Mouse (Mus musculus): Measurements from ENCODE around the gene Adrb1. TPM values are rescaled to one million over a fixed set of nuclear protein-coding genes. Genes with fewer than 3 reads are reported as not detected.
"Not testable (repeated sequence)": the region's sequence is repeated elsewhere in the genome, so short reads cannot be mapped to it uniquely, and the experiment has no call there.

Gene Adrb1
- polyA plus RNA-seq, 1 experiment from 2014 or later = 0.34 TPM

DNA sequence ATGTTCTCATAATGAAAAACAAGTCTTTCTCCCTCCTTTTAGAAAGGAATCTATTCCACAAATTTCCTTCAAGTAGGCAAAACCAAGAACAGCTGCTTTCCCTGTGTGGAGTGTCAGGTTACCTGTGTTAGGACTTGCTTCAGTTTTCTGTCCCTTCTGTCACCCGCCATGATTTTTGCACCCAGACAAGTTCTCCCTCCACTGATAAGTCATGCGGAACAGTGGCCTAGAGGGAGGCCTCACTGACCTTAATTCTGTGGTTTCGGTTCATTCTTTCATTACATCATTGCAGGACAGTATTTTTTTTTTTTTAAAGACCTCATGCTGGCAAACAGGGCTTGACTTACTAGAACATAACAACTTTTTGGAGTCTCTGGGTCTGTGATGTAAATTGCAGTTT is 27.3 kb downstream of the Adrb1 start:
- no peak overlapping the region for H3K9ac ChIP-seq (ENCODE audit: low read depth, low read length)
- ATAC-seq (replicated peaks; ENCODE audit: low FRiP score) = no peak
- no peaks in the 10 kb centered on the region for H3K36me3 ChIP-seq (ENCODE audit: control insufficient read depth, insufficient read depth, low read length)
- H3K27ac ChIP-seq (ENCODE audit: low read depth, low read length) = no peak overlapping the region
- no peaks in the 10 kb centered on the region for H3K9me3 ChIP-seq (ENCODE audit: control insufficient read depth, low read length)
- no peak overlapping the region for H3K4me3 ChIP-seq (ENCODE audit: low read depth, low read length)
- WGBS = 46% methylated on average over 3 of the region's 3 CpGs
- no peaks in the 10 kb centered on the region for H3K4me1 ChIP-seq (replicated peaks; ENCODE audit: control insufficient read depth, insufficient read depth, low read length)
- no peak for DNase-seq (ENCODE audit: low spot score)
- H3K27me3 ChIP-seq (replicated peaks; ENCODE audit: control insufficient read depth, insufficient read depth, low read length) = no peaks in the 10 kb centered on the region
- no peak overlapping the region for H3K4me2 ChIP-seq

- DNase-seq (ENCODE audit: low spot score) (no peak), ATAC-seq (replicated peaks; ENCODE audit: low FRiP score) (no peak)
- Histone ChIP-seq H3K4me1 (replicated peaks; ENCODE audit: control insufficient read depth, insufficient read depth, low read length) (no peaks in the 10 kb centered on the region), H3K4me2 (no peak overlapping the region), H3K36me3 (ENCODE audit: control insufficient read depth, insufficient read depth, low read length) (no peaks in the 10 kb centered on the region), H3K9ac (ENCODE audit: low read depth, low read length) (no peak overlapping the region), H3K4me3 (ENCODE audit: low read depth, low read length) (no peak overlapping the region), H3K27ac (ENCODE audit: low read depth, low read length) (no peak overlapping the region), H3K27me3 (replicated peaks; ENCODE audit: control insufficient read depth, insufficient read depth, low read length) (no peaks in the 10 kb centered on the region), H3K9me3 (ENCODE audit: control insufficient read depth, low read length) (no peaks in the 10 kb centered on the region)
- 48% methylated on average over 4 of the region's 4 CpGs for WGBS
Observed at GRCm38 (mm10) chr19:56750709-56751108, 28.7 kb downstream of the Adrb1 start.

- WGBS = 92% methylated on average over 2 of the region's 2 CpGs
- not testable (repeated sequence) for H3K36me3 ChIP-seq (ENCODE audit: control insufficient read depth, insufficient read depth, low read length); H3K4me3 ChIP-seq (ENCODE audit: low read depth, low read length); H3K4me2 ChIP-seq; H3K4me1 ChIP-seq (replicated peaks; ENCODE audit: control insufficient read depth, insufficient read depth, low read length); H3K9me3 ChIP-seq (ENCODE audit: control insufficient read depth, low read length); ATAC-seq (replicated peaks; ENCODE audit: low FRiP score); H3K9ac ChIP-seq (ENCODE audit: low read depth, low read length); H3K27ac ChIP-seq (ENCODE audit: low read depth, low read length); H3K27me3 ChIP-seq (replicated peaks; ENCODE audit: control insufficient read depth, insufficient read depth, low read length); DNase-seq (ENCODE audit: low spot score)
Observed at GRCm38 (mm10) chr19:56754456-56754855, 32.5 kb downstream of the Adrb1 start.

GRCm38 (mm10) chr19:56756412-56756811 is 34.4 kb downstream of the Adrb1 start:
- H3K27ac ChIP-seq (ENCODE audit: low read depth, low read length) = no peak overlapping the region
- no peak overlapping the region for H3K9ac ChIP-seq (ENCODE audit: low read depth, low read length)
- WGBS = 76% methylated on average over 10 of the region's 10 CpGs
- ATAC-seq (replicated peaks; ENCODE audit: low FRiP score) (no peak), DNase-seq (ENCODE audit: low spot score) (no peak)
- no peak overlapping the region for H3K4me2 ChIP-seq
- no peaks in the 10 kb centered on the region for H3K27me3 ChIP-seq (replicated peaks; ENCODE audit: control insufficient read depth, insufficient read depth, low read length)
- H3K9me3 ChIP-seq (ENCODE audit: control insufficient read depth, low read length) = no peaks in the 10 kb centered on the region
- no peak overlapping the region for H3K4me3 ChIP-seq (ENCODE audit: low read depth, low read length)
- no peaks in the 10 kb centered on the region for H3K36me3 ChIP-seq (ENCODE audit: control insufficient read depth, insufficient read depth, low read length)
- H3K4me1 ChIP-seq (replicated peaks; ENCODE audit: control insufficient read depth, insufficient read depth, low read length) = no peaks in the 10 kb centered on the region

GRCm38 (mm10) chr19:56758311-56758710 is 36.3 kb downstream of the Adrb1 start:
- Histone ChIP-seq H3K9me3 (ENCODE audit: control insufficient read depth, low read length) (no peaks in the 10 kb centered on the region), H3K27me3 (replicated peaks; ENCODE audit: control insufficient read depth, insufficient read depth, low read length) (no peaks in the 10 kb centered on the region), H3K36me3 (ENCODE audit: control insufficient read depth, insufficient read depth, low read length) (no peaks in the 10 kb centered on the region), H3K4me3 (ENCODE audit: low read depth, low read length) (no peak overlapping the region), H3K9ac (ENCODE audit: low read depth, low read length) (no peak overlapping the region), H3K4me1 (replicated peaks; ENCODE audit: control insufficient read depth, insufficient read depth, low read length) (no peaks in the 10 kb centered on the region), H3K4me2 (no peak overlapping the region), H3K27ac (ENCODE audit: low read depth, low read length) (no peak overlapping the region)
- no peak for DNase-seq (ENCODE audit: low spot score)
- ATAC-seq (replicated peaks; ENCODE audit: low FRiP score) = no peak
- WGBS = 93% methylated on average over 2 of the region's 2 CpGs

DNA sequence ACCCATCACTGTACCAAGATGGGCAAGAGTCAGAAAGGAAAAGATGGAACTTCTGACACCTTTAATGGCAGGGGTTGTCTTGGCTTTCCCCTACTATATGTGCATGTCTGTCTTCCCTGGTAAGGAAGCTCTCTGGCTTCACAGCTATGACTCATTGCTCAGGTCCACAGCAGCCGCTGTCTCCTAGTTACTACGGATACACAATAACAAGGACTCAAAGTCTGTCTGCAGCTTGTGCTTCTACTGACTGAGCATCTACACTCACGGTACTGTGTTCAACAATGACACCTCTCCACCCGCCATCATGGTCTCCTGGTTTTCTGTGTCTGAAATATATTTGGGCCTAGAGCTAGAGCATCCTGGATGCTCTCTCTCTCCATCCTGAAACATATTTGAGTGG is 37.7 kb downstream of the Adrb1 start:
- no peaks in the 10 kb centered on the region for H3K27me3 ChIP-seq (replicated peaks; ENCODE audit: control insufficient read depth, insufficient read depth, low read length)
- H3K4me1 ChIP-seq (replicated peaks; ENCODE audit: control insufficient read depth, insufficient read depth, low read length) = no peaks in the 10 kb centered on the region
- H3K9ac ChIP-seq (ENCODE audit: low read depth, low read length) = no peak overlapping the region
- H3K27ac ChIP-seq (ENCODE audit: low read depth, low read length) = no peak overlapping the region
- H3K4me3 ChIP-seq (ENCODE audit: low read depth, low read length) = no peak overlapping the region
- ATAC-seq (replicated peaks; ENCODE audit: low FRiP score) (no peak), DNase-seq (ENCODE audit: low spot score) (no peak)
- H3K36me3 ChIP-seq (ENCODE audit: control insufficient read depth, insufficient read depth, low read length) = no peaks in the 10 kb centered on the region
- 84% methylated on average over 4 of the region's 4 CpGs for WGBS
- H3K9me3 ChIP-seq (ENCODE audit: control insufficient read depth, low read length) = no peaks in the 10 kb centered on the region
- H3K4me2 ChIP-seq = no peak overlapping the region

DNA sequence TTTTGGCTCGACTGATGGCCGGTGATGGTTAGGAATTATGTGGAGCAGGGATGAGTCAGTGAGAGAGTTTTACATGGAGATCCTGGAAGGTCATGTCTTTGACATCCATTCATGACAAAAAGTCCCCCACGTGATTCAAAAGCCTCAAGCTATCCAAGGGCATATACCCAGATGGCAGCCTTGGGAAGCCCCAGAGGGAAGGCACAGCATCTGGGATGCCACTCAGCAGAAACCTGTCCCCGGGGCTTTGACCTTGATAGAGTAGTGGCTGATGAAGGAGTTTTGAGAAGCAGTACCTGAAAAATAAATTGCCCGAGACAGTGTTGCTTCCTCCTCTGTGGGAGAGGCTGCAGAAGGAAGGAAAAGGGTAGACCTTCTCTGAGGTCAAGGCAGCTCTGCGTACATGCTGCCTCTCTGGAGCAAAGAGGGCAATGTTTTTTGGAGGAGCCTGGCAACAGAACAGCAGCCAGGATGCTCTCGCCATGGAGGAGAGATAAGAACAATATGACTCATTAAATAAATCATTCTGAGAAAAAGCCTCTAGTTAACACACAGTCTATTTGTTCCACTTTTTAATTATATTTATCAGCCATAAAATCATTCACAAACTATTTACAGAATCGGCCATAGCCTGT is 38.4 kb downstream of the Adrb1 start:
- Histone ChIP-seq H3K36me3 (ENCODE audit: control insufficient read depth, insufficient read depth, low read length) (no peaks in the 10 kb centered on the region), H3K27ac (ENCODE audit: low read depth, low read length) (no peak overlapping the region), H3K4me1 (replicated peaks; ENCODE audit: control insufficient read depth, insufficient read depth, low read length) (no peaks in the 10 kb centered on the region), H3K4me3 (ENCODE audit: low read depth, low read length) (no peak overlapping the region), H3K9ac (ENCODE audit: low read depth, low read length) (no peak overlapping the region), H3K4me2 (no peak overlapping the region), H3K27me3 (replicated peaks; ENCODE audit: control insufficient read depth, insufficient read depth, low read length) (no peaks in the 10 kb centered on the region), H3K9me3 (ENCODE audit: control insufficient read depth, low read length) (no peaks in the 10 kb centered on the region)
- WGBS = 72% methylated on average over 8 of the region's 8 CpGs
- DNase-seq (ENCODE audit: low spot score) (no peak), ATAC-seq (replicated peaks; ENCODE audit: low FRiP score) (no peak)

DNA sequence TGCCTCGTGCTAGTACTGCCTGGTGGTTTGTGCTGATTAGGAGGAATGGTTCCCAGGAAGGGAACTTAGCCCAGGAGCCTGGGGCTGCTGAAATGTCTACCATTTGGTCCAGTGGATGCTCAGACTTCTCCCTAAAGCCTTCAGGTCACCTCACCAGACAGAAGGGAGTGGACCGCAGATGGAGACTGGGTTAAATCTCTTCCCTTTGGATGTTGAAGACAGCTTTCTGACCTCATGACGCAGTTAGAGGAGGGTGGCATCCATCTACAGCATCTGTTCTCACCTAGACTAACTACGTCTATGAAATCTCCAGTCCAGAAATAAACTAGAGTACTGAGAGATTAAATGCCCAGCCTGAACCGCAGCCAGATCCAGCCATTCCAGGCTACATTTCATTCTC is 39.1 kb downstream of the Adrb1 start:
- Histone ChIP-seq H3K4me2 (no peak overlapping the region), H3K27ac (ENCODE audit: low read depth, low read length) (no peak overlapping the region), H3K4me1 (replicated peaks; ENCODE audit: control insufficient read depth, insufficient read depth, low read length) (no peaks in the 10 kb centered on the region), H3K27me3 (replicated peaks; ENCODE audit: control insufficient read depth, insufficient read depth, low read length) (no peaks in the 10 kb centered on the region), H3K4me3 (ENCODE audit: low read depth, low read length) (no peak overlapping the region), H3K36me3 (ENCODE audit: control insufficient read depth, insufficient read depth, low read length) (no peaks in the 10 kb centered on the region), H3K9me3 (ENCODE audit: control insufficient read depth, low read length) (no peaks in the 10 kb centered on the region), H3K9ac (ENCODE audit: low read depth, low read length) (no peak overlapping the region)
- ATAC-seq (replicated peaks; ENCODE audit: low FRiP score) (no peak), DNase-seq (ENCODE audit: low spot score) (no peak)
- 83% methylated on average over 5 of the region's 5 CpGs for WGBS

DNA sequence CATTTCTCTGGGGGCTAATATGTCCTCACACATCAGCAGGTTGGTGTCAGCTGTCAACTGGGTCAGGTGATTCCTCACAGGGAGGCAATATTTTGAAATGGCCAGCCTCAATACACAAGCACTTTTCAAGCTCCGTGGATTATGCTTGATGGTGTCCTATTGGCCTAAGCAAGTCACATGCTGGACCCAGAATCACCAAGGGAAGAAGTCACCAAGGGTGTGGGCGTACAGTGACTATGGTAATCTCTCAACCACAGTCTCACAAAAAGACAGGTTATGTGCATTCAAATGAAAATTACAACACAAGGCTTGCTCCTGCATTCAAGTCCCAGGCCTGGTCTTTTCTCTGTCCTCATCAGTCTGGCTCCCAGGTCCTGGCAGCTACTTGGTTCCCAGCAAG is 39.7 kb downstream of the Adrb1 start:
- H3K4me1 ChIP-seq (replicated peaks; ENCODE audit: control insufficient read depth, insufficient read depth, low read length) = no peaks in the 10 kb centered on the region
- H3K9ac ChIP-seq (ENCODE audit: low read depth, low read length) = no peak overlapping the region
- WGBS = 75% methylated on average over 2 of the region's 2 CpGs

More for the DNA sequence above, 39.7 kb downstream of the Adrb1 start:
- H3K27ac ChIP-seq (ENCODE audit: low read depth, low read length) = no peak overlapping the region
- H3K36me3 ChIP-seq (ENCODE audit: control insufficient read depth, insufficient read depth, low read length) = no peaks in the 10 kb centered on the region
- no peak overlapping the region for H3K4me2 ChIP-seq
- no peak overlapping the region for H3K4me3 ChIP-seq (ENCODE audit: low read depth, low read length)
- H3K27me3 ChIP-seq (replicated peaks; ENCODE audit: control insufficient read depth, insufficient read depth, low read length) = no peaks in the 10 kb centered on the region
- DNase-seq (ENCODE audit: low spot score) = no peak
- ATAC-seq (replicated peaks; ENCODE audit: low FRiP score) = no peak
- H3K9me3 ChIP-seq (ENCODE audit: control insufficient read depth, low read length) = no peaks in the 10 kb centered on the region

Data from liver, embryonic 11.5 days (tissue).